Mouse (Mus musculus) left cerebral cortex, adult 18-20 months (tissue): ENCODE measurements around the gene Rab42. TPM values are rescaled to one million over a fixed set of nuclear protein-coding genes. Genes with fewer than 3 reads are reported as not detected.
A peak's percentile ranks its signal among the peaks of the same experiment; 100 is the strongest.

Source experiments
- DNase-seq, 2 experiments: peaks; one replicate each; pipeline ENCODE4 v3.0.0; 2021 to 2022; ENCODE audit warnings: low spot score in 2 of 2, mixed read lengths in 1 of 2
- long read RNA-seq, 2 experiments: library from polyadenylated mRNA; stranded (forward); transcript quantifications; one replicate each; pipeline ENCODE4 v2.0.0; 2021
- total RNA-seq, 2 experiments: library from RNA; stranded (reverse); gene quantifications; 2 replicates each; pipeline ENCODE4 v1.2.3; 2021

Gene Rab42
- total RNA-seq, result 1 to 10 TPM; 1.9 to 2.7 TPM
- long read RNA-seq, experiment 1, partial matches to known transcripts, result 0 of 3 reads
- long read RNA-seq, experiment 1, other reads (novel, unspliced or antisense), result 1 of 3 reads
- long read RNA-seq, experiment 2, transcript Rab42-201 (2 exons, 761 nt), result major isoform, 8 of 9 reads
- long read RNA-seq, experiment 2, partial matches to known transcripts, result 0 of 9 reads
- long read RNA-seq, experiment 2, other reads (novel, unspliced or antisense), result 1 of 9 reads

DNA sequence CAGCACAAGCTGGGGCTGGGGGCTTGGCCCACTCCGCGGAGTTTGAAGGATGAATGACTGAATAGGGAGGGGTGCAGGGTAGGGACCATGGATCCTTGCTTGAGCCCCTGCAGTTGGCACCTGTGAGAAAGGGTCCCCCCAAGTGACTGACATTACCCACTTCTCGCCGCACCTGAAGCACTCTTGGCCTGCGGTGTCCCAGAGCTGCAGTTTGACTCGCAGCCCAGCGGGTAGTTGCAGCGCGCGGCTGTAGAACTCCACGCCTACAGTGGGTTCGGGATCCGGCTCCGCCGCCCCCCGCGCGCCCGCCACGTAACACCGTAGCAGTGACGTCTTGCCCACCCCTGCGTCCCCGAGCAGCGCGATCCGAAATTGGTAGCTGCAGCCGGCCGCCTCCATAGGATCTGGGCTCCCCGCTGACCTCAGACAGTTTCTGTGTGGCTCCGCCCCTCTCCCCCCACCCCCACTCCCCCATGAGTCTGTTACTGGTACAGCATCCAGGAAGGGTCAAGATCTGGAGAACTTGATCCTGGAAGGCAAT, at the start of gene Rab42:
Gene Rab42 (minus strand): TSS at position 447 of the 541 bp plus-strand sequence.
- DNase-seq, result peak; percentile 68 to 77

GRCm38 (mm10) chr4:132352739-132353138, 49.6 kb upstream of the Rab42 start:
- no peak for DNase-seq

DNA sequence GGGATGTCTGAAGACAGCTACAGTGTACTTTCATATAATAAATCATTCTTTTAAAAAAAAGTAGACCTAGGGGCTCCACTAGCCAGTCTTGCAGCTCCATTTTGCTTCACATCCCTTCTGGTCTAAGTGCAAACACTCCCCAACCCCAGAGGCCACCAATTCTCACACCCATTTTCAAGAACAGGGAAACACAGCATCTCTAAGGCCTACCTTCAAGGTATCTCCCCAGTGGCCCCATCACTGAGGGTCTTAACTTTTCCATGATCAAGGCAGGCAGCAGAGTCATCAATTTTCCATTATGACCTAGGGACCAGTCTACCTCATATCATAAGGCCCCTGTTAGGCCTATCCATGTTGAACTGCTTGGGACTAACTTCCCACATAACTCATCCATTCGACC, 48.2 kb upstream of the Rab42 start:
- DNase-seq, result no peak

GRCm38 (mm10) chr4:132350854-132351253, 47.7 kb upstream of the Rab42 start:
- DNase-seq, result no peak

DNA sequence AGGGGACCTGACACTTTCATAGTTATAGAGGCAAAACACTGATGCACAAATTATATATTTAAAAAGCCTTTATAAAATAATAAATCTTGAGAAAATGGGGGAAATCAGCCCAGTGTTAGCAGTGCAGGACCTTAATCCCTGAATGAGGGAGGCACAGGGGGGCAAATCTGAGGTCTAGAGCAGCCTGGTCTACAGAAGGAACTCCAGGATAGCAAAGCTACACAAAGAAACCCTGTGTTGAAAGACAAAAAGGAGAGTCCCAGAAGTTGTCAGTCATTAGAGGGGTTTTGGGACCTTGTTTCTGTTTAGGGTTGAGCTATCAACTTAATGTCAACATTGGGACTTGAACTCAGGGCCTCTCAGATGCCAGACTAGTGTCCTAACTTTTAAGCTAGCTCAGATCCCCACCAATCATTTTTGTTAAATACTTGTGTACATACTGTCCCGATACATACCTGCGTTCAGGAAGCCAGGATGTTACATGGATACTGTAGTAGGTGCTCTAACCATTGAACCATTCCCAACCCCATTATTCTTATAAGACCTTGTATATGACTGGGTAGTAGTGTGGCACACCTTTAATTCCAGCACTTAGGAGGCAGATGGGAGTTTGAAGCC, 47.0 kb upstream of the Rab42 start:
- no peak for DNase-seq

DNA sequence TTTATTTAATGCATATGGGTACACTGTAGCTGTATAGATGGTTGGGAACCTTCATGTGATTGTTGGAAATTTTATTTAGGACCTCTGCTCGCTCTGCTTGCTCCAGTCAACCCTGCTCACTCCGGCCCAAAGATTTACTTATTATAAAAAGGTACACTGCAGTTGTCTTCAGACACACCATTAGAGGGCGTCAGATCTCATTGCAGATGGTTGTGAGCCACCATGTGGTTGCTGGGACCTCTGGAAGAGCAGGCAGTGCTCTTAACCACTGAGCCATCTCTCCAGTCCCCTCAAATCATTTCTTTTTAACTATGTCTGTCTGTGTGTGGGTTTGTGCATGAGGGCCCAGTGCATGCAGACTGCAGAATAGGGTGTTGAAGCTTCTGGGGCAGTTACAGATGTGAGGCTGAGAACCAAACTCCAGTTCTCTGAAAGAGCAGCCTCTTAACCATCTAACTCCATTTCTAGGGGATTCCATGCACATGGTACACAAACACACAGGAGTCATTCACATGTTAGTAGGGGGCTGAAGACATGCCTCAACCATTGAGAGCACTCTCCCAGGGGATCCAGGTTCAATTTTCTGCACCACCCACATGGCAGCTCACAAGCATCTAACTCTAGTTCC, 46.4 kb upstream of the Rab42 start:
- no peak for DNase-seq

- no peak for DNase-seq
These were observed 43.5 kb upstream of the Rab42 start for GRCm38 (mm10) chr4:132346661-132347060.

DNA sequence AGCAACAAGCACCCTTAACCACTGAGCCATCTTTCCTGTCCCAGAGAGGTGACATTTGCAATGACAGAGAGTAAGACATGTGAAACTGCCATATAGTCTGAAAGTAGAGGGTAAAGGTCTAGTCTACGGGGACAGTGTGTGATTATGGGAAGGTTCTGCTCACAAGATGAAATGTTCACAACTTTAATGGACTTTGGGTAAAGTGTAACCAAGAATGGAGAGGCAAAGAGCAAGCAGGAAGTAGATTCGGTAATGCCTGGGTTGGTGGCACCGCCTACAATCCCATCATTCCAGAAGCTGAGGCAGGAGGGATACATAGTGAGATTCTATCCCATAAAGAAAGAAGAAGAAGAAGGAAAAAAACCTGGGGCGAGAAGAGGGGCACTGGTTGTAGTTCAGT, 43.1 kb upstream of the Rab42 start:
- no peak for DNase-seq

- DNase-seq, result no peak
These were observed 42.6 kb upstream of the Rab42 start for GRCm38 (mm10) chr4:132345843-132346212.

DNA sequence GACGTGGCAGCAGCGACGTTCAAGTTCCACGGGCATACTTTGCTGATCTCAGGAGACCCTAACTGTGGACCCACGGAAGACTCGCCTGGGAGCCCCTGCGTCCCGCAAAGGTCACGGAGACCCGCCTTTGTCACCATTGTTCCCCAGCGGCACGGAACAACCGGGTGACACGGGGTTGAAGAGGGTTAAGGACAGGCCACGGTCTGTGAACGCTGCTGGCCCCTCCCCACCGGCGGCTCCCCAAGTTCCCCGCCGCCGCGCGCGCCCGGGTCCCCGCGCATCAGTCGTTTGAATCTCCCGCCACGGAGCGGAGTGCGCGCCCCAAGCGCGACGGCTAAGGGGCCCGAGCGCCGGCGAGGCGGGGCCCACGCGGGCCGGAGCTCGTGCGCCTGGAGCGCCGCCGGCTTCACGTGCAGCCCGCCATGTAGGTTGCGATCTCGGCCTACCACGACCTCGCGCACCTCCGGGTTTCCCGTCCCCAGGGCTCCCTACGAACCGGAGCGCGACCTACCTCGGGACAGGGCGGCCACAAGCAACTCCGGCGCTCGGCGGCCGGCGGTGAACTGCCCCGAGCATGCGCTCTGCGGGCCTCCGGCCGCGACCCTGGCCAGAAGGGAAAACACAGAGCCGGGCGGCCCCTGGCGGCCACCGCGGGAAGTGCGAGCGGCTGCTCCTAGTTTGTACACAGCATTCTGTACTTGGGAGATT, 42.1 kb upstream of the Rab42 start:
- DNase-seq, result peak; percentile 96 to 98

- no peak for DNase-seq
These were observed 41.4 kb upstream of the Rab42 start for GRCm38 (mm10) chr4:132344403-132345134.

DNA sequence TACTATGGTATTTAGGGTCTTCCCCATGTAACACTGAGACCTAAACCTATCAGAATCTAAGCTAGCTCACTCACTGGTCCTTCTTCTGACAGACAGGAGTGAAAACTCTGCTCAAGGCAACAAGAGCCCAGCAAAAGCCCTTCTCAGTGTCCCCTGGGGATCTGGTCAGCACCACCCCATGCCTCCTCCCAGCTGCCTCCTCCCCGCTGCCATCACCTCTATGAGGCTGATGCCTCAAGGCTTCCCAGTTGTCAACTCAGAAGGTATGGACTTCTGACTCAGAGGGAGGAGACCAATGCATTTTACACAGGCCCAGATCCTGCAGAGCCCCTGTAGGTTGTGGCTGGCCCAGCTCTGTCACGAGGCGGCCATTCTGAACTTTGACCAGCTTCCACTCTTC, 38.3 kb upstream of the Rab42 start:
- no peak for DNase-seq

DNA sequence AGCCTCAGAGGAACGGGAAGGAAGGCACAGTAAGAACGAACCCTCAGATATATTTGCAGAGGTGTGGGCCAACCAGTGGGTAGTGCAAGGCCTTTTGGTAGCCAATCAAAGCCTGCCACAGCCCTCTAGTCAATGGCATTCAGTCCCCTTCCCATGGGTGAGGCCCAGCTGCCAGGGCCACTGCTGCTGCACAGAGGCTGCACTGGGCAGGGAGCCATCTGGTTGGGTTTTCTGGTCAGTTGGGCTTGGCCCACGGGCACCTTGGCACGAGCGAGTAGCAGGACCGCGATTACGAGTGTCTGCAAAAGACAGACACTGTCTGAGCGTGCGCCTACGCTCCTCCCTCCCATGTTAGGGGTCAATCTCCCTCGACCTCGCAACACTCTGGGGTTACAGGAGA, 35.8 kb upstream of the Rab42 start:
- peak in 1 of 2 experiments; percentile 16 for DNase-seq

- no peak for DNase-seq
These were observed 29.7 kb upstream of the Rab42 start for GRCm38 (mm10) chr4:132332880-132333279.

- no peak for DNase-seq
These were observed 28.8 kb upstream of the Rab42 start for GRCm38 (mm10) chr4:132331960-132332359.

- DNase-seq, result no peak
These were observed 26.7 kb upstream of the Rab42 start for GRCm38 (mm10) chr4:132329835-132330354.

DNA sequence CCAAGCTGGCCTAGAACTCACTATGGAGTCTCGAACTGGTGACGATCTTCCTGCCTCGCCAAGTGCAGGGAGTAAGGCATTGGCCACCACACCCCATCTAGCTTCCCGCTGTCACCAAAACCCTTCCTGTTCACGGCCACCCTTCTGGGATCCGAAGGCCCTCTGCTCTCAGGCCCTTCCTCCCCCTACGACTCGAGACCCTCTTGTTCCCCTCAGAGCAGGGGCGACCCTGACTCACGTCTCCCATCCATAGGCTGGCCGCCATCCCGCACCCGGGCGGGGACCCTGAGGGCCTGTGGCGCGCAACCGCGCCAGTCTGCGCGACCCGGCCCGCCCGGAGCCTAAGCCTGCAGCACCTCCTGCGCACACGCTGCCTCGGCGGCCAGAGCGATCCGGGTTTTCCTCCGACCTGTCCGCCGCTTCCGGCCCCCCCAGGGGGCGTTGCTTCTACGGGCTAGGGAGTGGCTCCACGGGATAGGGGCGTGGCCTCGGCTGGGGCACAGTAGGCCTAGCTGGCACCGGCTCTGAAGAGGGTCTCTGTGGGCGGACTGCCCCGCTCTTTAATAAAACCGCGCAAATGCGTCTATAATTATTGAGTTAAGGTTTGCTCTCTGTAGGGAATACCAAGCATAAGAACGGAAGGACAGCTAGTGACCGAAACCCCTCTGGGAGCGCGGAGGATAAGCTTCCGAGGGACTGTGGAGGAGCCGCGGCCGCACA, 26.1 kb upstream of the Rab42 start, which contains the start of gene Trnau1ap:
Gene Trnau1ap (minus strand): TSS at position 424 of the 720 bp plus-strand sequence.
- peak; percentile 81 to 85 for DNase-seq

DNA sequence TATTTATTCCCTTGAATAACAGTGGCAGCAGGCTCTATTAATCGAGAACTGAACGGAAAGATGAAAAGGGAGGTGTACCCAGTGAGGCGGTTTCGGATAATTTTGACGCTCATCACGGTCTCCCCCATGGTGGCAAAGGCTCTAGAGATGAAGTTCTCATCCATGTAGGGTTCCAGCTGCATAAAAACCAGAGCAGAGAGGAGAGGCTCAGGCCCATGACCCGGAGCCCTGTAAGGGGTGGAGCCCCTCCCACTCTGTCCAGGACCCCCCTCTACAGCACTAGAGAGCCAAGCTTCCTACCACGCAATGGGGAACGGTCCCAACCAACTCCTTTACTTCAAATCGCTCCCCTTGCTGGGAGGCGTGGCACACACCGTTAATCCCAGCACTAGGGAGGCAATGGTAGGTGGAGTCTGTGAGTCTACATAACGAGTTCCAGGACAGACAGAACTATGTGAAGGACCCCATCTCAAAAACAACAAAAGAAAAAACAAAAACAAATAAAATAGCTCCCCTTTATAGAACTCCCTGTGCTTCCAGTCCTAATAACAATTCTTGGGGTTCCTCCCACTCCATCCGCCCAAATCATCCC, 25.3 kb upstream of the Rab42 start:
- no peak for DNase-seq

GRCm38 (mm10) chr4:132326481-132326880, 23.3 kb upstream of the Rab42 start:
- no peak for DNase-seq

DNA sequence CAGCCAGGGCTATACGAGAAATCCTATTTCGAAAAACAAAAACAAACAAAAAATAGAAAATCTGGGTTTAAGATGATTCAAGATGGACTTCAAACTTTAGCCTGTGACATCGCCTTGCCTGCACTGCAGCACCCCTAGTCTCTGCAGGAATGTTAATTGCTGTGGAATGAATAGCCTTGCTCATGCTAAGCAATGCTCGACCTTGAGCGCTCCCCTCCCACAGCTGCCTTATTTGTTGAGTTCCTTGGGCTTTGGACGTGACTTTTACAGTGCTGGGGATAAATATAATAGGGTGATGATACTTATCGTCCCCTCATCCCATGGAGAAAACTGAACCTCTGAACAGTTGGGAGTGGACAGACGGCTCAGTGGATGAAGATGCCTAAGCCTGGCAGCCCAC, 12.5 kb upstream of the Rab42 start:
- DNase-seq, result no peak
